Mouse (Mus musculus) testis, adult 2 months (tissue): Measurements from ENCODE around the gene Ccno.

Experiments used
- CTCF ChIP-seq: fragments of 200-500 bp; IDR thresholded peaks from 2 replicates; pipeline ENCODE4 v1.5.1; 2012; ENCODE audit warnings: low read depth, mild to moderate bottlenecking, inconsistent platforms, low read length, moderate library complexity; ENCODE audit not compliant: control insufficient read depth, insufficient read depth, insufficient replicate concordance
- POLR2A ChIP-seq: fragments of 200-500 bp; IDR thresholded peaks from 2 replicates; pipeline ENCODE4 v1.6.1; 2012; ENCODE audit warnings: low read depth, mild to moderate bottlenecking, inconsistent platforms, low read length, moderate library complexity; ENCODE audit not compliant: control insufficient read depth

DNA sequence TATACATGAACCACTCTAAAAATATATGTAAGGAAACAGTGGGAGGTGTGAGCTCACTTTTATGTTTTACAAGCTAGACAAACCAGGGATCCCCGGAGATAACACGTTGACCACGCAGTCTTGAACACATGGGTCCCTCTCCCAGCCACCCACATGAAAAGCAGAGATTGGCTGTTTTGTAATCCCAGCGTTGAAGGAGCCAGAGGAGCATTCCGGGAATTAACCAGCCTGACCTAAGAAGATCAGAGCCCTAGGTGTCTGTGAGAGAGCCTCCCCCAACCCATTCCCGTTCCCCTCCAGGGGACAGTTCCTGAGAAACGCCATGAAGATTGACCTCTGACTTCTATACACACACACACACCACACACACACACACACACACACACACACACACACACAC, 43.7 kb downstream of the Ccno start:
- no peak for TF ChIP-seq POLR2A
- TF ChIP-seq CTCF, result no peak
